Mouse (Mus musculus) retina, postnatal 7 days (tissue): ENCODE results near the gene Akr1d1.

Source experiments
- DNase-seq: peaks from one replicate; pipeline ENCODE4 v3.0.0-alpha.2; 2012; ENCODE audit warnings: low read depth, low spot score

The Akr1d1 gene

DNA sequence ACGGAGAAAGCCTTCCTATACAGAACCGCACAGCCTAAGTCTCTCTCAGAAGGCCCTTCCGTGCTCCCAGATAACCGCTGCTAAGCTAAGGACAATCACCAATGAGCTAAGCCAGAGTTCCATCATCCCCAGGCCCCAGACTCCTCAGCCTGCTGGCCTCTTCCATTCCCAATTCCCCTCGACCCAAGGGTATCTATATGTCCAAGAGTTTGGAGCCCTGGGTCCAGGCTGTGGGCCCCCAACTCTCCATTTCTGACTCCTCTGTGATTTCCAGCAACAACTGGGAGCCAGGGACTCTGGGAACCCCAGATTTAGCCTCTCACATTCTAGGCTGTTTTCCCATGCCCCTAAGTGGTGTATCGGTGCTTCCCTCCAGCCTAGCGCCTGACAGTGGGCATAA, 86.2 kb downstream of the Akr1d1 start:
- no peak for DNase-seq

DNA sequence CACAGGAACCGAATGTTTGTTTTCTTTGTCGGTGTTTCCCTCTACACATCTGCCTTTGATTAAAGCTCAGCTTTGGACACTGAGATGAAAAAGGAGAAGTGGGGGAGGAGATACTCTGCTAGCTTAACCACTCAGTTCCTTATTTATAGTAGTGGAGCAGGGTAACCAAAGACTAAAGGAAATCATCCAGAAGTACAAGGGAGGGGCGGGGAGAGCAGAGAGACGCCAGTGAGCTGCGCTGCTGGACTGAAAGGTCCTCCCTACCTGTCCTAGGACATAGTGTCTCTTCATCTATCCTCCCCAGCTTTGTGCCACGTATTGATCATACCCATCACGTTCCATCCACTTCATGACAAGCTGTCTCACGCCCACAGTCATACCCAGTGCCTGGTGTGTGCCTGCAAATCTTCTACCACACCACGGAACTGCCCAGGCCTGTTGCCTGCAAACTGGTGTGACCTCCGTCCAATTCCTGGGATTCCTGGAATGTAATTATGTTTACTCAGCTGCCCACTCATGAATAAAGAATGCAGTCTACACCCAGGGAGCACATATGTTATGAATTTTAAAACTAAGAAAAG, 87.5 kb downstream of the Akr1d1 start:
- DNase-seq = no peak
